Mouse (Mus musculus) embryonic facial prominence, embryonic 14.5 days (tissue): ENCODE data around the gene Wfdc18. TPM values are rescaled to one million over a fixed set of nuclear protein-coding genes. Genes with fewer than 3 reads are reported as not detected.
A peak's percentile ranks its signal among the peaks of the same experiment; 100 is the strongest.

ENCODE experiments used
- ATAC-seq: fragments of 200-750 bp; cut with Nextera tagmentation; 2 replicates; pipeline ENCODE4 v1.8.0; 2017; ENCODE audit warnings: low read depth, moderate number of reproducible peaks, moderate TSS enrichment
- DNase-seq: peaks from one replicate; pipeline ENCODE4 v3.0.0-alpha.2; 2015; ENCODE audit warnings: low spot score
- H3K27ac ChIP-seq: fragments of 300-500 bp; sonication (generic); replicated peaks from 2 replicates; pipeline ENCODE4 v1.5.1; 2014; ENCODE audit warnings: low read depth, mild to moderate bottlenecking, low read length, moderate library complexity
- H3K27me3 ChIP-seq: fragments of 300-500 bp; sonication (generic); replicated peaks from 2 replicates; pipeline ENCODE4 v1.6.1; 2014; ENCODE audit warnings: low read length; ENCODE audit not compliant: control insufficient read depth, insufficient read depth
- H3K36me3 ChIP-seq: fragments of 300-500 bp; sonication (generic); 2 replicates; pipeline ENCODE4 v1.6.1; 2014; ENCODE audit warnings: low read length, mixed read lengths; ENCODE audit not compliant: control insufficient read depth, insufficient read depth
- H3K4me1 ChIP-seq: fragments of 300-500 bp; sonication (generic); 2 replicates; pipeline ENCODE4 v1.6.1; 2014; ENCODE audit warnings: antibody characterized with exemption, low read length; ENCODE audit not compliant: control insufficient read depth, insufficient read depth
- H3K4me2 ChIP-seq: fragments of 300-500 bp; sonication (generic); 2 replicates; pipeline ENCODE4 v1.6.1; 2014; ENCODE audit warnings: low read depth, mild to moderate bottlenecking, low read length, moderate library complexity, mixed read lengths
- H3K4me3 ChIP-seq: fragments of 300-500 bp; sonication (generic); 2 replicates; pipeline ENCODE4 v1.5.1; 2014; ENCODE audit warnings: low read depth, mild to moderate bottlenecking, low read length
- H3K9ac ChIP-seq: fragments of 300-500 bp; sonication (generic); 2 replicates; pipeline ENCODE4 v1.6.1; 2014; ENCODE audit warnings: low read depth, mild to moderate bottlenecking, low read length, moderate library complexity, mixed read lengths
- H3K9me3 ChIP-seq: fragments of 300-500 bp; sonication (generic); 2 replicates; pipeline ENCODE4 v1.6.1; 2016; ENCODE audit warnings: low read length; ENCODE audit not compliant: control insufficient read depth
- WGBS: fragments of 180-500 bp; shearing (Covaris S2); extraction: QIAGEN DNeasy Blood & Tissue Kit; methylation state at CpG from one replicate; pipeline ENCODE4 v1.1.7; 2014; 5-methylcytosine and 5-hydroxymethylcytosine counted together
- polyA plus RNA-seq: library from polyadenylated mRNA; unstranded; fragments of >200 nt; fragmentation: Nextera tagmentation; extraction: Ambion mirVana; gene quantifications from 2 replicates; pipeline ENCODE4 v1.2.1, GENCODE M21; 2014

Gene Wfdc18
- polyA plus RNA-seq, 1 experiment from 2014 or later: 19.0 TPM

DNA sequence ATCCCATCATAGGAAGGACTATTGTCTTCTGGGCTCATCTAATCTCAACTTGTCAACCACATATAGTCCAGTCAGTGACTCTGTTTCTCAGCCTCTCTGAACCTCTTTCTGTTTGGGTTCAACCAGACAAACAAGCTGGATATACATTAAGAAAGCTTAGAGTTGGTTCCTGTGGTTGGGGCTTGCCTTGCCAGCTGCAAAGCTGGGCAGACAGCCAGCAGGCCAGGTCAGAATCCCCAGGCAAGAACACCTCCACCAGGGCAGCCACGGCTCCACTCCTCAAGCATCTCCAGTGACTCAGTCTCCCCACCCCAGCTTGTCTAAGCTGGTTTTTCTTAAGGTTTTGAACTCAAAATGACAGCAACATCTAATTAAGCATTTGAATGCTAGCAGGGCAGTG lies 3.9 kb downstream of the Wfdc18 start:
- WGBS: 64% methylated on average over 1 of the region's 1 CpGs

DNA sequence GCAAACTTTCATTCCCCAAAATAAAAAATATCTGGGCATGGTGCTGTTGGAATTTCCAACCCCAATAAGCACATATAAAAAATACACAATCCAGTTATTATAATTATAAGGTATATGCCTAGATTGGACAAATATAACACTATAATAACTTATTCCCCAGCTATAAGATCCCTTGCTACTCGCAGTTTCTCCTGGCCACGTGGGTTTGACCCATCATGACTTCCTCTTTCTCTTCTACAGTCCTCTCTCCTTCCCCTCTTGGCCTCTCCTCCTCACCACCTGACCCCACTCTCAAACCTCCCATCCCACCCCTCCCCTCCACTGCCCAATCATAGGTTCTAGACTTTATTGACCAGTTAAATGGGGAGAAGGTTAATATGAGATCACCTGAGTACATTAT lies 5.1 kb downstream of the Wfdc18 start:
- 80% methylated on average over 2 of the region's 2 CpGs for WGBS
- Histone ChIP-seq H3K4me3 (no peak overlapping the region), H3K4me1 (no peaks in the 10 kb centered on the region), H3K27ac (no peak overlapping the region), H3K27me3 (no peaks in the 10 kb centered on the region), H3K9me3 (no peaks in the 10 kb centered on the region), H3K36me3 (no peaks in the 10 kb centered on the region), H3K9ac (no peak overlapping the region), H3K4me2 (no peak overlapping the region)
- no peak for ATAC-seq
- no peak for DNase-seq

More for the DNA sequence above, 3.9 kb downstream of the Wfdc18 start:
- Histone ChIP-seq H3K9me3 (no peaks in the 10 kb centered on the region), H3K36me3 (no peaks in the 10 kb centered on the region), H3K27ac (no peak overlapping the region), H3K9ac (no peak overlapping the region), H3K4me1 (no peaks in the 10 kb centered on the region), H3K27me3 (no peaks in the 10 kb centered on the region), H3K4me3 (no peak overlapping the region), H3K4me2 (no peak overlapping the region)
- DNase-seq: no peak
- no peak for ATAC-seq

DNA sequence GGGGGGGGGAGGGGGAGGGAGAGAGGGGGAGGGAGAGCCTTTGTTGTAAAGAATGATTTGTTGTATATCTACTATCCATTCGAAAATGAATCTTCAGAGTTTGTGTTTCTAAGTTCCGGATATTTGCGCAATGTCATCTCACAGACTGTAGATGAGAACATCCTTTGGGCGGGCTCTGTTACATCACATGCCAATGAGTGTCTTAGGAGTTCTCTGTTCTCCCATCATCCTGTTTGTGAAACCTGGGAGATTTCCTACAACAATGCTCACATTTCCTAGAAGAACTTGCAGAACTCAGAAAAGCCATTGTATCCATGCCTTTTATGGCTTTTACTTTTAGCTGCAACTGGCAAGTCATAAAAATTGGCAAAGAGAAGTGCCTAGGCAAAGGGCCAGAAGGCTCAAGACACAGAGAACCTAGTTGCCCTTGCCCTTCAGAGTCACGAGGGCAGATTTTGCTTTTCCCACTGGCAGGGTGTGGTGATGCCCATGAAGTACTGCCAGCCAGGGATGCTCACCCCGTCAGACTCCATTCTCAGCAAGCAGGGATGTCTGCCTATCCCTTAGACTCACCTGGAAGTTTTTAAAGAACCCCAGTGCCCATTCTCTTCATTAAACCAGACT lies 8.3 kb downstream of the Wfdc18 start:
- no peak for ATAC-seq
- WGBS: 82% methylated on average over 6 of the region's 6 CpGs

DNA sequence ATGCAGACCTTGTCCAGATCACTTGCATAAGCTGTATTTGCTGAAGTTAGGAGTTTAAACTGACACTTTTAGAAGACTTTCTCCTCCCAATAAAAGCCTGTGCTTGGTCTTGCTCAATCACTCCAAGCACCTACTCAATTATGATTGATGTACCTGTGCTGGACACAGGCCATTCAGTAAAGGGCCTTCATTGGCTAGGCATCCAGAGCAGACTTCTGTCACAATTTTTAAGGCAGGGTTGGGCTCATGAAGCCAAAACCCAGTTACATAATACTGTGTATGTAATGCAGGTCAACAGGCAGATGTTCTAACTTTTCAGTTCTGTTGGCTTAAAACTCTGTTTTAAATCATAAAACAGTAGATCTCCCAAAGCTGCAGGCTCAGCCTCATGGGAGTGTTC lies 12.0 kb downstream of the Wfdc18 start:
- no peak overlapping the region for H3K27ac ChIP-seq
- no peak overlapping the region for H3K4me3 ChIP-seq
- no peaks in the 10 kb centered on the region for H3K4me1 ChIP-seq
- no peaks in the 10 kb centered on the region for H3K27me3 ChIP-seq
- no peak overlapping the region for H3K9ac ChIP-seq
- H3K36me3 ChIP-seq: no peaks in the 10 kb centered on the region
- ATAC-seq: no peak
- DNase-seq: no peak
- no peak overlapping the region for H3K4me2 ChIP-seq
- H3K9me3 ChIP-seq: no peaks in the 10 kb centered on the region

More for the DNA sequence above, 8.3 kb downstream of the Wfdc18 start:
- no peak for DNase-seq
- no peak overlapping the region for H3K9ac ChIP-seq
- no peak overlapping the region for H3K4me2 ChIP-seq
- H3K9me3 ChIP-seq: no peaks in the 10 kb centered on the region
- H3K27ac ChIP-seq: no peak overlapping the region
- H3K36me3 ChIP-seq: no peaks in the 10 kb centered on the region
- H3K4me3 ChIP-seq: no peak overlapping the region
- no peaks in the 10 kb centered on the region for H3K4me1 ChIP-seq
- H3K27me3 ChIP-seq: no peaks in the 10 kb centered on the region

DNA sequence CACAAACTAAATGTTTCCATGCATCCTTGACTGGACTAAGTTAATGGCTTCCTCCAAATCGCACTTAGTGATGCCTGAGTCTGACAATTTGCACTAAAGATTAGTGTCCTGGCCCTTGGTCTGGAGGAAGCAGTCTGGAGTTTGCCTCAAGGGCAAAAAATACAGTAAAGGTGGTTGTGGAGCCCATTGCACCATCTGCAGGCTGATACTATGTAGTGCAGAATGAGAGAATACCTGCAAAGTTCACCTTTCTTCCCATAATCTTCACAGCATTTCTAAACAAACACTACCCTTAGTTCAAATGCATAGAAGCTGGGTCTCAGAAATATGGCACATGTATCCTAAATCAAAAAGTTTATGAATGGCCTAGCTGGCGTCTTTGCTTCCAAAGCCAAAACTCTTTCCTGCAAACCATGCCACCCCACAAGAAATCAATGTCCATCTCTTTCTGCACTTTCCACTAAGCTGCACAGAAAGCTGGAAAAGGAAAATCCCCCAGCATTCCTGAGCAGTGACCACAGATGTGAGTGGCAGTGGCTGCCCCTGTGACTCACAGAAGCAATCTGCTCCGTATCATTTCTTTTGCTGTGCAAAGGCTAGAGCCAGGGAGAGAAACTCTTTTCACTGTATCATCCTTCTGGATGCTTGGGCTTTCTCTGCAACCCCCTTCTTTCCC lies 20.1 kb downstream of the Wfdc18 start:
- WGBS: 59% methylated on average over 3 of the region's 3 CpGs
- no peak overlapping the region for H3K9ac ChIP-seq
- no peak overlapping the region for H3K4me3 ChIP-seq
- no peaks in the 10 kb centered on the region for H3K36me3 ChIP-seq
- 0 out of 2 replicates have a peak, but pooled peaks cover 1% of the 10 kb centered on the region for H3K9me3 ChIP-seq
- DNase-seq (no peak), ATAC-seq (no peak)
- H3K27ac ChIP-seq: no peak overlapping the region
- no peaks in the 10 kb centered on the region for H3K4me1 ChIP-seq
- H3K27me3 ChIP-seq: no peaks in the 10 kb centered on the region
- no peak overlapping the region for H3K4me2 ChIP-seq

DNA sequence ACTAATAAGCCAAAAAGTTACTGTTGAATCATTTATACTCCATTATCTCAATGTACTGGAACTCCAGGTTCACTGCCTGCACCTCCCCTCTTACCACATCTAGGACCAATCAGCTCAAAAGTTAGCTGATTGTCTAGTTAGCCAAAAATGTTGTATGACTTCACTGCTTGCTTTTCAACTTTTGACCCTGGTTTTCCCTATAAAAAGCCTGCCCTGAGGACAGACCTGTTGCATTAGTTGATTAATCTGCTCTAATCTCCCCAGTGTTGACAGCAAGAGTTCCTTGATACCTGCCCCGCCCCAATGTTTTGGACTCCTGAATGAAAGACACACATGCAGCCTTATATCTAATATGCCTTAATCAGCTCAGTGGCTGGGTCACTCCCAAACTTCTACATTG lies 22.3 kb downstream of the Wfdc18 start:
- Histone ChIP-seq H3K27ac (no peak overlapping the region), H3K9me3 (0 out of 2 replicates have a peak, but pooled peaks cover 3% of the 10 kb centered on the region), H3K4me2 (no peak overlapping the region), H3K4me3 (no peak overlapping the region), H3K27me3 (no peaks in the 10 kb centered on the region), H3K36me3 (no peaks in the 10 kb centered on the region), H3K9ac (no peak overlapping the region), H3K4me1 (no peaks in the 10 kb centered on the region)
- 78% methylated on average over 1 of the region's 1 CpGs for WGBS
- peak; percentile 16 for DNase-seq
- ATAC-seq: no peak

DNA sequence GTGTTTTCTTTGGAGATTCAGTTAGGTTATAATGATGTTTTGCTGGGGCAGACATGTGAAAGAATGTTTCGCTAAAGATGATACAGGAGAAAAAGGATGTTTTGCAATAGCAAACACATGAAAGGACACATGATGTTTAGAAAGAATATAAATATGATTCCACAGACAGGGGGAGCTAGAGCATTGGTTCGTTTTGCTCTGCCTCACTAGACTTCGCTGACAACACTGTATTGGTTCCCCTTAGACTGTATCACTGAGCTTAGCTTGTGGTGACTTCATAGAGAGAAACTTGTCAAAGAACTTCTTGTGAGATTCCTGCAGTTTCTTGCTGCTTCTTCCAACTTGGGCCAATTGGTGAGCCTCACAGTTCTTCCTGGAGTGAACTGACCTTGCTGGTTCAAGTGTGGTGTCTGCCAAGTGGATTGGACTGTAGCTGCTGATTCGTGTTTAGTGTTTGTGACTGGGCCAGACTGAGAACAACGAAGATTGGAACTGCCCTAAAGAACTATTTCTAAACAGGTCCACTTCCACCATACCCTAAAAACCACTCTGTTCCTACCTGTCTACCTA lies 24.3 kb downstream of the Wfdc18 start:
- H3K9ac ChIP-seq: no peak overlapping the region
- no peaks in the 10 kb centered on the region for H3K4me1 ChIP-seq
- no peaks in the 10 kb centered on the region for H3K27me3 ChIP-seq
- no peaks in the 10 kb centered on the region for H3K36me3 ChIP-seq
- H3K9me3 ChIP-seq: 0 out of 2 replicates have a peak, but pooled peaks cover 3% of the 10 kb centered on the region
- no peak overlapping the region for H3K27ac ChIP-seq
- no peak overlapping the region for H3K4me3 ChIP-seq
- H3K4me2 ChIP-seq: no peak overlapping the region
- 71% methylated on average over 5 of the region's 5 CpGs for WGBS
- DNase-seq: no peak
- ATAC-seq: no peak

DNA sequence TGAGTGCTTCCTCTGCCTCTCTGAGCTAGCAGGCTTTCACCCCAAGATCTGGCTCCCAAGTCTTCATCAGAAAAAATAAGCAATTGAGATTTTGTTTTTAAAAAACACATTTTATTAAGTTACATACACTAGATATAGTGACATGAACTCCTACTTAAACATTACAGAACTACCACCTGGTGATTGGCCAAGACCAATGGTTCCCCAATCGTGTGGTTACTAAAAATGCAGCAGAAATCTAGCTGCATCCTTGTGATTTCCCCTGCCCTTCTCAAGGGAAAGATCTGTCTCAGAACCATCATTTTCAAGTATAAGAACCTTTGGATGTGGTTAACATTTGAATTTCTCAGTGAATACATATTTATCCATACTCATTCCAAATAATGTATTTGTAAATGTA lies 25.4 kb downstream of the Wfdc18 start:
- Histone ChIP-seq H3K4me3 (no peak overlapping the region), H3K4me1 (no peaks in the 10 kb centered on the region), H3K4me2 (no peak overlapping the region), H3K27me3 (no peaks in the 10 kb centered on the region), H3K36me3 (no peaks in the 10 kb centered on the region), H3K9me3 (0 out of 2 replicates have a peak, but pooled peaks cover 3% of the 10 kb centered on the region), H3K27ac (no peak overlapping the region), H3K9ac (no peak overlapping the region)
- DNase-seq: no peak
- ATAC-seq: no peak
- WGBS: 64% methylated on average over 1 of the region's 1 CpGs
